Mouse (Mus musculus) urinary bladder, adult 2 months (tissue): Measurements from ENCODE around the gene Pctp. TPM values are rescaled to one million over a fixed set of nuclear protein-coding genes. Genes with fewer than 3 reads are reported as not detected.

ENCODE experiments used
- DNase-seq: peaks from one replicate; pipeline ENCODE4 v3.0.0; 2022; ENCODE audit warnings: low spot score
- polyA plus RNA-seq: library from polyadenylated mRNA; depleted of rRNA; stranded (reverse); fragments of >200 nt; gene quantifications from 2 replicates; pipeline ENCODE4 v1.2.3, GENCODE M21; 2012; rRNA removed

Pctp gene
- 6.0 and 6.9 TPM in 2 replicates for polyA plus RNA-seq

- peak; percentile 66 for DNase-seq
Measured at GRCm38 (mm10) chr11:90002231-90002986, at the start of gene Pctp. Gene Pctp (minus strand): TSS chr11:90002894.

GRCm38 (mm10) chr11:90050016-90050415 lies 47.3 kb upstream of the Pctp start:
- DNase-seq = no peak

- DNase-seq = no peak
Measured at GRCm38 (mm10) chr11:90047271-90047670, 44.6 kb upstream of the Pctp start.

GRCm38 (mm10) chr11:90046211-90046610 lies 43.5 kb upstream of the Pctp start:
- DNase-seq = no peak

- DNase-seq = no peak
Measured at GRCm38 (mm10) chr11:90044459-90044858, 41.8 kb upstream of the Pctp start.

GRCm38 (mm10) chr11:90038022-90038421 lies 35.3 kb upstream of the Pctp start:
- DNase-seq = no peak

- no peak for DNase-seq
Measured at GRCm38 (mm10) chr11:90036416-90036815, 33.7 kb upstream of the Pctp start.

GRCm38 (mm10) chr11:90035532-90035931 lies 32.8 kb upstream of the Pctp start:
- DNase-seq = no peak

GRCm38 (mm10) chr11:90034646-90035045 lies 32.0 kb upstream of the Pctp start:
- no peak for DNase-seq

GRCm38 (mm10) chr11:90033442-90033841 lies 30.7 kb upstream of the Pctp start:
- no peak for DNase-seq

GRCm38 (mm10) chr11:90032807-90033206 lies 30.1 kb upstream of the Pctp start:
- DNase-seq = no peak

GRCm38 (mm10) chr11:90031076-90031475 lies 28.4 kb upstream of the Pctp start:
- DNase-seq = no peak

- DNase-seq = no peak
Measured at GRCm38 (mm10) chr11:90030557-90030956, 27.9 kb upstream of the Pctp start.

- DNase-seq = no peak
Measured at GRCm38 (mm10) chr11:90029841-90030398, 27.2 kb upstream of the Pctp start, which contains the start of gene Tmem100. Gene Tmem100 (plus strand): TSS chr11:90030348.

- no peak for DNase-seq
Measured at GRCm38 (mm10) chr11:90029354-90029753, 26.7 kb upstream of the Pctp start.

GRCm38 (mm10) chr11:90028746-90029145 lies 26.1 kb upstream of the Pctp start:
- no peak for DNase-seq

- no peak for DNase-seq
Measured at GRCm38 (mm10) chr11:90027216-90027615, 24.5 kb upstream of the Pctp start.

GRCm38 (mm10) chr11:90026802-90027174 lies 24.1 kb upstream of the Pctp start:
- DNase-seq = no peak

GRCm38 (mm10) chr11:90025891-90026801 lies 23.5 kb upstream of the Pctp start:
- DNase-seq = no peak

GRCm38 (mm10) chr11:90019161-90019560 lies 16.5 kb upstream of the Pctp start:
- no peak for DNase-seq

- DNase-seq = no peak
Measured at GRCm38 (mm10) chr11:90015281-90015680, 12.6 kb upstream of the Pctp start.

- DNase-seq = no peak
Measured at GRCm38 (mm10) chr11:90013657-90014056, 11.0 kb upstream of the Pctp start.
